Mouse (Mus musculus): ENCODE data around the gene 2010111I01Rik.

GRCm38 (mm10) chr13:63252295-63253010 lies 287.8 kb downstream of the 2010111I01Rik start:
- TF ChIP-seq CTCF (IDR thresholded peaks at IDR 0.05) (no peak), POLR2A (IDR thresholded peaks at IDR 0.05; ENCODE audit: insufficient read depth, low read depth, low read length) (no peak)

Measured in heart, adult 2 months (tissue).